In the genomic region with DNA sequence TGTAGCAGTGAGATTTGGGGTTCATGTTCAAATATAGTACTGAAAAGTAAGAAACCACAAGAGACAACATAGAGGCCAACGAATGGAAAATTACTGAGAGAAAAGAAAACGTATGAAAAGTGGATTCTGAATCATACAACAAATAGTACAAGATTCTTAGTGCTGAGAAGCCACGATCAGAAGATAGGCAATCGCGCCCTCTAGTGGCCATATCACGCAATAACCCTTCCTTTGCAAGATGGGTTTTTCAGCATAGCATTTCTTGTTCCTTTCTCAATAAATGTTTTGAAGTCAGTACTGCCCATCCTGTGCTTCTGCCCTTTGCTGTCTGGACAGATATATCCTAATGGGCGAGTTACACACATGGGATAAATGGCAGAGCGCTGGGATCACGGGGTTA, we compare ENCODE assay signal across 11 mouse cellular contexts. TPM values are rescaled to one million over a fixed set of nuclear protein-coding genes. Genes with fewer than 3 reads are reported as not detected.
A peak's percentile ranks its signal among the peaks of the same experiment; 100 is the strongest.
DNase-seq lines count a peak whose midpoint lies in the region; ATAC-seq and TF ChIP-seq lines count a peak whose summit lies in the region.
"Had no signal": no experiment of that assay in that cellular context is flagged by ENCODE, and none has a peak within 500 bp of the region (broad histone marks: within the 10 kb centered on the region; RNA-seq: fewer than 3 reads in every experiment).

No protein-coding gene starts in this region.

- no peak overlapping the region for H3K9ac ChIP-seq in liver, adult 2 months (ENCODE audit: low read depth, low read length)
- H3K9ac ChIP-seq: hindbrain, embryonic 15.5 days had no signal

- peak; percentile 38 for DNase-seq in CD4-positive, CD25-positive, alpha-beta regulatory T cell, adult 2 months (ENCODE audit: low read depth, low spot score)
- DNase-seq in spleen, postnatal 10 days (ENCODE audit: low spot score in 2 of 2) = peak; percentile 4 to 44
- DNase-seq in spleen, adult 12 weeks (ENCODE audit: low spot score) = no peak
- DNase-seq in embryo, embryonic 10.5 days (ENCODE audit: low spot score) = peak; percentile 76
- peak; percentile 25 to 58 for DNase-seq in kidney, adult 8-10 months
- DNase-seq in liver, adult 2 months (ENCODE audit: extremely low read depth, low read depth, low spot score) = peak; percentile 44
- DNase-seq in right cerebral cortex, postnatal 25 days = peak; percentile 23

- WGBS in liver, adult 2 months = 8% methylated on average over 9 of the region's 9 CpGs

- H3K4me3 ChIP-seq in liver, adult 2 months (ENCODE audit: insufficient read depth, low read depth, low read length) = no peak overlapping the region
- H3K4me3 ChIP-seq: hindbrain, embryonic 15.5 days had no signal

- ATAC-seq in CD4-positive, CD25-positive, alpha-beta regulatory T cell, adult 4 months = no peak

- H3K79me2 ChIP-seq in liver, adult 2 months (ENCODE audit: control insufficient read depth, insufficient read depth, low read length) = no peaks in the 10 kb centered on the region

- no peaks in the 10 kb centered on the region for H3K36me3 ChIP-seq in liver, adult 2 months (ENCODE audit: control insufficient read depth, insufficient read depth, low read length)
- H3K36me3 ChIP-seq: hindbrain, embryonic 15.5 days had no signal

- H3K27ac ChIP-seq in liver, adult 2 months (replicated peaks; ENCODE audit: insufficient read depth, low read depth, low read length) = no peak overlapping the region
- H3K27ac ChIP-seq: hindbrain, embryonic 15.5 days had no signal

- no peak for TF ChIP-seq POLR2A in liver, adult 2 months (IDR thresholded peaks at IDR 0.05; ENCODE audit: extremely low read depth, insufficient read depth, low read length)

- peak; percentile 45; the same call in 1 of the 2 replicates for TF ChIP-seq CTCF in liver, adult 2 months (IDR thresholded peaks at IDR 0.05; ENCODE audit: low read depth, low read length)

- no peaks in the 10 kb centered on the region for H3K27me3 ChIP-seq in liver, adult 2 months (ENCODE audit: control insufficient read depth, insufficient read depth, low read length)
- H3K27me3 ChIP-seq: hindbrain, embryonic 15.5 days had no signal

- H3K4me1 ChIP-seq in liver, adult 2 months (ENCODE audit: control insufficient read depth, insufficient read depth, low read length) = no peaks in the 10 kb centered on the region
- H3K4me1 ChIP-seq: hindbrain, embryonic 15.5 days had no signal

RNA-seq across cellular contexts. Expression of a gene that starts 3.2 kb away (rescaled TPM):
- not detected for polyA plus RNA-seq in CD4-positive, CD25-positive, alpha-beta regulatory T cell, adult 4 months (2017; shearing (Covaris generic))
- not detected in 2 replicates for total RNA-seq in liver, adult 2 months (2014; rRNA removed)
- not detected in 2 replicates for polyA plus RNA-seq in liver, adult 2 months (2012; rRNA removed)
- polyA plus RNA-seq: C2C12; hindbrain, embryonic 15.5 days; small intestine, adult 2 months had no signal

RNA-seq across cellular contexts. Expression of a gene that starts 8.8 kb away (rescaled TPM):
- not detected for polyA plus RNA-seq in CD4-positive, CD25-positive, alpha-beta regulatory T cell, adult 4 months (2017; shearing (Covaris generic))
- total RNA-seq in liver, adult 2 months (2014; rRNA removed) = not detected in 2 replicates
- not detected in 2 replicates for polyA plus RNA-seq in liver, adult 2 months (2012; rRNA removed)
- polyA plus RNA-seq: C2C12; hindbrain, embryonic 15.5 days; small intestine, adult 2 months had no signal

RNA-seq across cellular contexts. Expression of a gene that starts 14.3 kb away (rescaled TPM):
- not detected for polyA plus RNA-seq in CD4-positive, CD25-positive, alpha-beta regulatory T cell, adult 4 months (2017; shearing (Covaris generic))
- total RNA-seq in liver, adult 2 months (2014; rRNA removed) = not detected in 2 replicates
- not detected in 2 replicates for polyA plus RNA-seq in liver, adult 2 months (2012; rRNA removed)
- polyA plus RNA-seq: C2C12; hindbrain, embryonic 15.5 days; small intestine, adult 2 months had no signal

RNA-seq across cellular contexts. Expression of a gene that starts 17.2 kb away (rescaled TPM):
- polyA plus RNA-seq in CD4-positive, CD25-positive, alpha-beta regulatory T cell, adult 4 months (2017; shearing (Covaris generic)) = not detected
- not detected in 2 replicates for total RNA-seq in liver, adult 2 months (2014; rRNA removed)
- polyA plus RNA-seq in liver, adult 2 months (2012; rRNA removed) = not detected in 2 replicates
- polyA plus RNA-seq: C2C12; hindbrain, embryonic 15.5 days; small intestine, adult 2 months had no signal

RNA-seq across cellular contexts. Expression of a gene that starts 22.8 kb away (rescaled TPM):
- not detected for polyA plus RNA-seq in CD4-positive, CD25-positive, alpha-beta regulatory T cell, adult 4 months (2017; shearing (Covaris generic))
- total RNA-seq in liver, adult 2 months (2014; rRNA removed) = not detected in 2 replicates
- not detected in 2 replicates for polyA plus RNA-seq in liver, adult 2 months (2012; rRNA removed)
- polyA plus RNA-seq: C2C12; hindbrain, embryonic 15.5 days; small intestine, adult 2 months had no signal
